Mouse (Mus musculus) embryonic fibroblast, embryonic 13.5 days (primary cell): ENCODE data around the gene Tctn3.

ENCODE experiments used
- CTCF ChIP-seq: IDR thresholded peaks from 2 replicates; pipeline ENCODE4 v1.5.1; 2011; ENCODE audit warnings: mild to moderate bottlenecking, control low read depth, low read length, moderate library complexity, borderline replicate concordance; ENCODE audit not compliant: insufficient read depth
- POLR2A ChIP-seq: IDR thresholded peaks from 2 replicates; pipeline ENCODE4 v1.6.1; 2011; ENCODE audit warnings: low read depth, mild to moderate bottlenecking, control low read depth, low read length, moderate library complexity

DNA sequence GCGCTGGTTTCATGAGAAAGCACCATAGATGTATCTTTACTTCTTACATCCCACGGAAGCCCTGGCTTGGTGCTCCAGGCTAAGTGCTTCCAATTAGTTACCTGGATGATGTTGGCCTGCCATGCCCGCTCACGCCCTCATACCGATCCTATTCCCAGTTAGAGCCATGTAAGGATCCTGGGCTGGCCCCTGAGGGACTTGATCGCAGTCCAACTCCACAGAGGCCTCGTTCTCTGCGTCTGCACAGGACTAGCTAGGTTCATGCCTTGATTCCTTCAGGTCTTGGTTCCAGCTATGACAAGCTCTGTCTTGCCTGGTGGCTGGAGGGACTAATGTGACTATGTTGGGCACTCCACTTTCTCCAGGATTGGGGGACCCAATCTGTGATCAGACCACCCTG lies 56.9 kb downstream of the Tctn3 start:
- TF ChIP-seq POLR2A (no peak), CTCF (no peak)
